Mouse (Mus musculus): ENCODE data around the gene Arid3c.
"Not testable (repeated sequence)": the region's sequence is repeated elsewhere in the genome, so short reads cannot be mapped to it uniquely, and the experiment has no call there.

Gene Arid3c

DNA sequence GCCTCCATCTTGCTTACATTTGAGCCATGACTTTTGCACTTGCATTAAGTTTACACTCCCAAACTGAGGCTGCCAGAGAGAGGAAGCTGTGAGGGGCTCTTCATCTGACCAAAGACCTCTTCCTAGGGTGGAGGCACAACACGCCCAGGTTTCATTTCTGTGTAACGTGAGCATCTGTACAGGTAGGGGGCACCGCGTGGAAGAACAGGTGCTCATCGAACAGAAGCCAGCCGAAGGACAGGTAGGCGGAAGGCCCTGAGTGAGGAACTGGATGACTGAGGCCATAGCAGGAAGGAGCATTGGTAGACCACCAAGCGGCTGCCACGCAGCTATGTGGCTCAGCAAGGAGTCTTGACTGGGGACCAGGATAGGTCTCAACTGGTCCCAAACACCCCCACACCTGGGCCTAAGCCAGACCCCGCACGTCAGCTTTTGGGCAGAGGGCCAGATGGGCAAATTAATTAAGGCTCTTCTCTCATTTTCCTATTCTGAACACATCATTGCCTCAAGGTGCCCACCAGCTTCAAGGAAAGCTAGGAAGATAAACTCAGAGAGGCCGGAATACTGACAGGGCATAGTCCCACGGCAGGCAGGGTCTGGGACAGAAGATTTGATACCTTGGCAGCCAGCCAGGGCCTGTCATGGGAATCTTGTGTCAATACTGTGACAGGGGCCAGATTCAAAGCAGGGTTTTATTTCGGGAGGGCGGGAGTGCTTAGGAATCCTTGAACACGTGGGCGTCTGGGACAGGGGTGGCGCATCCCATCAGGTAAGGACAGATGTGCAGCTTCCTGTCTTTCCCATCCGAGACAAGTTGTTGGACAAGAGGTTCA is 24.8 kb downstream of the Arid3c start:
- peak in 1 of 2 experiments; percentile 34 for DNase-seq (ENCODE audit: inconsistent age in 2 of 2, low spot score in 1 of 2)

DNA sequence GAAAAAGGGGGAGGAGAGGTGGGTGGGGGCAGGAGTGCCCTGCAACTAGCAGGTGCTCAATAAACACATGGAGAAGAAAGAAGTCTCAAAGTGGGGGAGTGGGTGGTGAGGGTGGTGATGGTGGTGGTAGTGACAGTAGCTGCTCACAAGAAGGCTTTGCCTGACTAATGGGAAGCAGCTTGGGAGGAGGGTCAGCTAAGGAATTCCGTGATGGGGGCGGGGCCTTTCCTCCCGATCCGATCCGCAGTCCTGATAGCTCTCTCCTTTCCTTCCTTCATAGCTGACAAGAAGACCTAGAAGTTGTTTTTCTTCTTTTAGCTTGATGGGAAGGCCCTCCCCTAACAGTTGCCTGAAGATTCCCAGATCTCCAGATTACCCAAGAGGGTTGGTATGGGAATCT is 26.3 kb downstream of the Arid3c start:
- DNase-seq (ENCODE audit: inconsistent age in 2 of 2, low spot score in 1 of 2), result no peak

DNA sequence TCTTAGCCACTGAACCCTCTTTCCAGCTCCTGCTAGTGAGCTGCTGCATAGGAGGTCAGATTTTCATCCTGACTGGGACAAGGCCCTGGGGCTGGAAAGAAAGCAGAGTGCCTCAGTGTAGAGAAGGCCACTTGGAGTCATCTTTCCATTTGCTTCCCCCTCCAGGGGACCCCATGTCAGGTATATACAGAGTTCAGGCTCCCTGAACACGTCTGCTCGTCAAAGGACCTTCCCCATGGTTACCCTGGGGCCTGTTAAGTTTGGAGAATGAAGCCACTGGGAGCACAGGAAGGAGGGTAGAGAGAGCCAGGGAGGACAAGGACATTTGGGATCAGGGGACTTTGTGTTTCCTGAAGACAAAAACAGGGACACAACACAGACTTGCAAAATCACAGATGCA is 28.7 kb downstream of the Arid3c start:
- not testable (repeated sequence) for DNase-seq (ENCODE audit: inconsistent age in 2 of 2, low spot score in 1 of 2)

DNA sequence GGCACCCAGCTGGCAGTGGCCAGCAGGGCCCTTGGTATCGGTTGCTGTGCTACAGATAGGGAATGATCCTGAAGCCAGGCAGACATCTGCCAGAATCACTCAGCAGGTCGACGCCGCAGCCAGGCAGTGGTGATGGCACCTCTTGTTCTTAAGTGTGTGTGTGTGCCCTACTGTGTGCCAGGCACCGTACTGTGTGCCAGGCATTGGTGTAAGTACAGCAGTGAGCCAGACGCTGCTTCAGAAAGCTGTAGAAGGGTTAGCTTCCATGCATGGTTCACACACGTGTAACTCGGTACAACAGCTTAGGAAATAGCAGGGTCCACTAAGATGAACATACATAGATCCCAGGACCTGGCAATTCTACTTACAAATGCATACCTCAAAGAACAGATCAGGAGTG is 30.7 kb downstream of the Arid3c start:
- DNase-seq (ENCODE audit: inconsistent age in 2 of 2, low spot score in 1 of 2), result not testable (repeated sequence)

DNA sequence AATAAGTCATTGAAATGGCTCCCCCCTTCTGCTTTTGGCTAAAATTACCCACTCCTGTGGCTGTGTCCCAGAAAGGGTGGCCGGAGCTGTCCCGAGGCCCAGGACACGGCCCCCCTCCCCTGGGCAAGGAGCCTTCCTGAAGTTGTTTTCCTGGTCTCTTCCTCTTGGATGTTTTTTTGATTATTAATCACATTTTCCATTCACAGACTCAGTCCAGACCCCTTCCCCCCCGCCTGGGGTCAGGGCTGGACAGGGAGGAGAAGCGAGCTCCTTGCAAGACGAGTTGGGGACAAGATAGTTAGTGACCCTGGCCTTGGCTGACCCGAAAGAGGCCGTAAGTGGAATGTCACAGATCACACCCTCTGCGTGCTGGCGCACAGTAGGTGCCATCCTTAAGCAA is 31.2 kb downstream of the Arid3c start, which contains the start of gene Il11ra1:
TSS of gene Il11ra1 (plus strand) at position 207 of the 400 bp plus-strand sequence.
- peak in 1 of 2 experiments; percentile 44 for DNase-seq (ENCODE audit: inconsistent age in 2 of 2, low spot score in 1 of 2)

DNA sequence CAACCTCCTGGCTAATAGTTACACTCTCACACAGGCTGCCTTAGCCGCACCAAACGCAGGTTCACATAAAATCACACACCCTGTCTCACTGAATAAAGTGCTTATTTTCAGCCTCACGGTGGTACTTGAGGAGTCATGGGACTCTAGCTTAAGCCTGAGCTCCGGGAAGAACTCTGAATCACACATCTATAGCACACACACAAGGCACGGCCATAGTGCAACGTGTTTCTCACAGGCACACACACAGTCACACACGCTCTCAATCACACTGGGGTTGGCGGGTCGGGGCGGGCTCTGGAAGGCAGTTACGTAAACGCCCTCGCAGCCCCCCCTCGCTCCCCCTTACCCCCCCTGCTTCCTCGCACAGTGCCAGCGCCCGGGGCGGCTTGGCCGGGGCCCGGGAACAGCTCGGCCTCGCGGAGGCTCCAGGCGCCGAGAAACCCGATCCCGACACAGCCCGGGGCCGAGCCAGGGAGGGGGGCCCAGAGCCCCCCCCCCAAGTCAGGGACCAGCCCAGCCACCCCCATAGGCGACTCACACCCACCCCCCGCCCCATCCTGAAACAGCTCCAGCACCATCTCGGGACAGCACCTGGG is 32.4 kb downstream of the Arid3c start:
- peak; percentile 68 to 78 for DNase-seq (ENCODE audit: inconsistent age in 2 of 2, low spot score in 1 of 2)

DNA sequence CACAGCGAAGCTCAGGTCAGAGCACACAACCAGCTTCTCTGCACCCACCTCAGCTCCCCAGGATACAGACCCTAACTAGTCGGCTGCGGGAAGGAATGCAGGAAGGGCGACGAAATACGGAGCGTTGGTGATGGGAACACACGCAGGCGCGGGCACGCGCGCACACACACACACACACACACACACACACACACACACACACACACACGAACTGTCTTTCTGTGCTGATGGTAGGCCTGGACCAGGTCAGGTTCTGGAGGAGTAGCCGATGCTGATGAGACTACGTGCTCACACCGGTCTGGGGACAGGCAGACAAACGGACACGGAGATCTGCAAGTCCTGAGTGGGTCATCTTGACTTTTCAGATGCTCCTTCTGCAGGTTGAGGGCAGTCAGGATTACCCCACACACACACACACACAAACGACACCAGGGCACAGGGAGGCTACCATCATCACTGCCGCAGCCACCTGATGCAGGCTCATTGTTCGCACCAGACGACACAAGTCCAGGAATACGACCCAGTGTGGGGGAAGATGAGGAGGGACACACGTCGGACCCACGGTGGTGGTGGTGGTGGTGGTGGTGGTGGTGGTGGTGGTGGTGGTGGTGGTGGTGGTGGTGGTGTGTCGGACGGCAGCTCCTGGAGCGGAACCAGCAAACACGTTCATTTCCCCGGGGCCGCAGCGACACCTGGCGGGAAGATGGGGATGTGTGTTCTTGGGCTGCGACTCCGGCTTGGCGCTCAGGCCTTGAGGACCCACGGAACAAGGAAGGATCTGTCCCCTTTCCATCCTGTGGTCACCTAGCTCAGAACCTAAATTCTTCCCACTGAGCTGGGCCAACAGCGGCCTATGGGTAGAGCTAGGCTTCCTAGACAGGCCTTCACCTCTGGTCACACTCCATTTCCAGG is 33.8 kb downstream of the Arid3c start, which contains the start of gene Cntfr:
TSS of gene Cntfr (minus strand) at position 160 of the 912 bp plus-strand sequence.
- peak; percentile 87 to 95 for DNase-seq (ENCODE audit: inconsistent age in 2 of 2, low spot score in 1 of 2)

DNA sequence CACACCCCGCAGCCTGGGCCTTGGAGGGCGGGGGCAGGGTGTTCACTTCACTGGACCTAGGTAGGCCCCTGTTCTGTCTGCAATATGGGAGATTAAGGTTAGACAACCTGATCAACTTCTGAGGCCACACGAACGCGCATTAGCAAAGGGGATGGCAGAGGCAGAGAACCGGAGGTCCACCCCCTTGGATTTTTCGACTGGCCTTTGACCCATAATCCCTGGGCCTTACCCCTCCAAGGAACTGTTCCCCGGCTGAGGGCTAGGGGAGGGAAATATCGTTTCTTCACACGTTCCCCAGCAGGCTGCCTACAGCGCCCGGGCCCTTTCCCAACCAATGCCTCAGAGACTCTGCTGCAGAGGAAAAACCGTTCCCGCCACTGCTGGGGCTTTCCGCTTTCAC is 34.5 kb downstream of the Arid3c start:
- DNase-seq (ENCODE audit: inconsistent age in 2 of 2, low spot score in 1 of 2), result peak in 1 of 2 experiments; percentile 60

DNA sequence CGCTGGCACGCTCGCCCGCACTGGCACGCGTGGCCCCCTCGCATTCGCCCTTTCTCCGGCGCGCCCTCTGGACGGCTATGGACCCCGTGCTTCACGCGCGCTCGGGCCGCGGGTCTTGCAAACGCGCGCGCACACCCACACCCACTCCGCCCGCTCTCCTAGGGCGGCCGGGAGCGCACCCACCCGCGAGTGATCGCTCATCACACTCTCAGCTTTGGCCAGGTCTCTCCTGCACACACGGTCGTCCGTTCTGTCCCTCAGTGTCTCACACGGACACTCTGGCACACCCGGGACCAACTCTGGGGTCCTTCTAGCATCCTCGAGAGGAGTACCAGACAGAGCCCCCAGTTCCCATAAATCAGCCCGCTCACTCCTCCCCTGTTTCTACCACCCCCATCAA is 35.1 kb downstream of the Arid3c start:
- DNase-seq (ENCODE audit: inconsistent age in 2 of 2, low spot score in 1 of 2), result peak in 1 of 2 experiments; percentile 49

DNA sequence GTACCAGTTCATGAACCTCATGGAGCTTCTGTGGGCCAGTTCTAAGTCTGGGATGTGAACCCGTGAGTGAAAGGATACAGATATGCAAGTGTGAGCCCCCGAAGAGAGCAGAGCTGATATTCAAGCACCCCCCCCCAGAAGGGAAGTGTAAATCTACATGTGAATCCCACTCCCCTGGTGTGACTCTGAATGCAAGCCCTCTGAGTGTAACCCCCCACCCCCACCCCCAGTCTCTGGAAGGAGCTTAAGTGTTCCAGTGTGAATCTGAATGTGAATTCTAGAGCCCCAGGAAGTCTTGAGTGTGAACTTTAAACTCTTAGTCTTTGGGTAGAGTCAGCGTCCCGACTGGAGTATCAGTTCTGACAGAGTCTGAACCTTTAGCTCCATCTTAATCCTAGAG is 37.4 kb downstream of the Arid3c start:
- DNase-seq (ENCODE audit: inconsistent age in 2 of 2, low spot score in 1 of 2), result not testable (repeated sequence)

DNA sequence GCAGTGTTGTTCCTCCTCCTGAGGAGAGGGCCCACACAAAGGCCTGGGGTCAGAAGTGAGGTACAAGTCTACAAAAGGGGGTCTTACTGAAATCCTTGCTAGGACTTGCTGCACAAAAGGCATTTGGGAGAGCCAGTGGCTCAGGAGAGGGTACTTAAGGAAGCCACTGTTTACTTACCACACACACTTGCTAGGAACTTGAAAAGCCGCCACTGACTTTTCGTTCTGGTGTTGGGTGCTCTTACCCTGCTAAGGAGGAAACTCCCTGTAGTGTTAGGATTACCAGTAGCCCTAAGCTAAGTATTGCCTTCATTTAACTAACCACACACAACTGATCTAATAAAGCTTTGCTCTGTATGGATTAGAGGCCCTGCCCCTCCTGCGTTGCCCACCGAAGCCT is 40.9 kb downstream of the Arid3c start:
- not testable (repeated sequence) for DNase-seq (ENCODE audit: inconsistent age in 2 of 2, low spot score in 1 of 2)

DNA sequence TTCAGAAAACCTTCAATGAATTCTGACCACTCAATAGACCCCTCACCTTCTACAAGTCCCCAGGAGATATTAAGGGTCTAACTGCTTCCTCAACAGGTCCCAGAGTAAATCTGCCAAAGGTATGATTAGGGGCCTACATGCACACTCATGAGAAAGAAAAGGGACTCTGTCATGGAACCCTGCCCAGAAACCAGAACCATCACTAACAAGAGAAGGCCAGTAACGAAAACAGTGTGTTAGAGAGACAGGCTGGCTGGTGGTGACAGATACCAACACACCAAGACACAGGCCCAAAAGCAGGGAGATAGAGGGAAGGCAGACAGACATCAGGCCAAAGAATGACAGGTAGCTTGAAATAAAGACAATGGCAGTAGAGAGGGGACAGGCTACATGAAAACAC is 42.4 kb downstream of the Arid3c start:
- DNase-seq (ENCODE audit: inconsistent age in 2 of 2, low spot score in 1 of 2), result not testable (repeated sequence)

DNA sequence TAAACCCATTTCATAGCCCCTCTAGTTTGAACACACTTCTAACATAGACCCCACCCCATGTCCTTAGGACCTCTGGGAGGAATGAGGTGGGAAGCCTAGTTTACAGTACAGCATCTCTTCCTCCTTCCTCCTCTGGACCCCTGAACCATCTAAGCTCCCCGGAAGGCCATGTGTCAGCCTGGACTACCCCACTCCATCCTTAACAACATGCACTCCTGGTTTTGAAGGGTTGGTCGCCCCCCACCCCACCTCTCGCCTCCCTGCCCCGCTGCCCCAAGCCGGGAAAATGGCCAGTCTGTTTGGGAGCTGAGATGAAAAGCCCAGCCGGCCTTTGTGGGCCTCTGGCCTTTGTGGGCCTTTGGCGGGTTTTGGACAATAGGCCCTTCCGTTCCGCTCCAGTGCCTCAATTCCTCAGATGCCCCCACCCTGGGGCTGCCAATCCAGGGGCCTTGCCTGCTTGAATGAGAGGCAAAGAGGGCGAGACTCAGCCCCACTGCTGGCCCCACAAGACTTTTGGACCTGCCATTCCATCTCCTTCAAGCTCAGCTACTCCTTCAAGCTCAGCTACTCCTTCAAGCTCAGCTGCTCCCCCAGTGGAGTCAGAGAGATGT is 45.0 kb downstream of the Arid3c start:
- DNase-seq (ENCODE audit: inconsistent age in 2 of 2, low spot score in 1 of 2), result not testable (repeated sequence)

DNA sequence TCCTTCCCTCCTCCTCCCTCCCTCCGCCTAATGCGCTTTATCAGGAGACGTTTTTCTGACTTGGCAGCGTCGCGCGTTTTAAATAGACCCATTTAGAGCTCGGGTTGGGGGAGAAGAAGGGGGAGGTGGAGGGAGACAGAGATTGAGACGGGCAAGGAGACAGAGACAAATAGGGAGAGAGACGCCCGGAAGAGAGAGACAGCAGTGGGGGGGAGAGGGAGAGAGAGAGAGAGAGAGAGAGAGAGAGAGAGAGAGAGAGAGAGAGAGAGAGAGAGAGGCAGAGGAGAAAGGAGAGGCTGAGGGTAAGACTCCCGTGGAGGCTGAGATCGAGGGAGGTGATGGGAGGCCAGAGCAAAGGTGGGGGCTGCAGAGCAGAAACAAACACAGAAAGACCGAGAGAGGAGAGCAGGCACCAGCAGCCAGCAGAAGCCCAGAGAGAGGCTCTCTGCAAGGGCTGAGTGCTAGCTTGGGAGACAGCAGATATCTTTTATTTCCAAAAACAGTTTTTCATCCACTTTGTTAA is 46.0 kb downstream of the Arid3c start:
- not testable (repeated sequence) for DNase-seq (ENCODE audit: inconsistent age in 2 of 2, low spot score in 1 of 2)

DNA sequence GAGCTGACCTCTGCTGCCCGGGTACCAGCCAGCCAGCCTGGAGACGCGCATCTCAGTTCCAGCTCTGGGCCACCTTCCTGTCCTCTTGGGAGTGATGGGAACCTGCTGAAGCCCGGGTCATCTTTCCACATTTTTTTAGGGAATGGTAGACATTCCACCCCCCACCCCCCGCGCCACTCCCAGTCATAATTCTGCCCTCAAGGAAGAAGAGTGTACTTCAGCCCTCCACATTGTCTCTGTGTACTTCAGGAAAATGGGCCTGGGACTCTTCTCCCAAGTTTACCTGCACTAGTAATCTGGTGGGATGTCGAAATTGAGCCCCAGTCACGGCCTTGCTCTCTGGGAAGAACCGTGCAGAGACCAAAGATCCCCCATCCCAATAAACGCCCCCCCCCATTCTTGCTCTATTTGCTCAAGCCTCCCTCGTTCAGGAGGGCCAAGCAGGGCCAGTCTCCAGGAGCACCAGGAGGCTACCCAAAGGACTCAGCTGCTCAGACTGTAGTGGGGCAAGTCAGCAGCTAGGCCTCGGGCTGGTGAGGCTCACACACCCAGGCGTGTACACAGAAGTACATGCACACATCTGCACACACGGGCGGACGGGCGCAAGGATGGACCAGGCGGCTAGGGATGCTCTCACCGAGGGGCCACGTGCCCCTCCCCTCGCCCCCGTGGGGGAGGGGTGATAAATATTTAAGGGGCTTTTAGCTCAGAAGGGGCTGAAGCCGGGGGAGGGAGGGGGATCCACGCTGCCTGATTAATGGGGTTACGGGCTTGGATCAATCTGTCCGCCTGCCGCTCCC is 46.6 kb downstream of the Arid3c start:
- not testable (repeated sequence) for DNase-seq (ENCODE audit: inconsistent age in 2 of 2, low spot score in 1 of 2)

DNA sequence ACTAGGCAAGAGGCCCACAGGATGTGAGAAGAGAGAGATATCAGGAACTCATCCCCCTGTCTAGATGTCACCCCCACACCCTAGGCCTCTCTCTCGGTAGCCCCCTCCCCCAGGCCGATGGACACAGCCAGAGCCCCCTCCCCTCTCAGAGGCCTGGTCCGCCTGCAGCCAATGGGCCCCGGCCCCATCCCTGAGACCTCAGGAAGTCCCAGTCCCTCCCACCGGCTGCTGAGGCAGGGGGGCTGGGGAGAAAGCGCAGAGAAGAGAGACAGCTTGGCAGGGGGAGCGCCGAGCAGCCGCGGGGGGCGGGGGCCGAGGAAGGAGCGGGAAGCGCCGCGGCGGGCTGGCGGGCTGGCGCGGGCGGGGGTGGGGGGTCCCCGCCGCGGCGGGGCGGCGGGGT is 47.6 kb downstream of the Arid3c start:
- not testable (repeated sequence) for DNase-seq (ENCODE audit: inconsistent age in 2 of 2, low spot score in 1 of 2)

DNA sequence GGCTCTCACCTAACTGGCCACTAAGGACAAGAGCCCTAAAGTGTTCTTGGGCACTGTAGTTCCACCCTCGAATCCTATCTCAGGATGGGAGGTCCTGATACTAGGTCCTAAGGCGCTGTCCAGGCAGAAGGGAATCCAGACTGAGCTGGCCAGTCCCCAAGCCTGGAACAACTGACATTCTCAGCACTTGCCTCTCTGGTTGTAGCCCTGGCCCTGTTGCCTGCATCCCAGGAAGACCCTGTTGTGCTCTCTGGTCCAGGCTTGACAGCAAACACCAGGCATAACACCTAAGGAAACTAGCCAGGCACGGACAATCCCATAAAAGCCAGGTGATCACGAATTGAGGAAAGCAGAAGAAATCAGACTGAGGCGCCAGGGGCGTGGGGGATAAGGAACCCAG is 48.2 kb downstream of the Arid3c start:
- DNase-seq (ENCODE audit: inconsistent age in 2 of 2, low spot score in 1 of 2), result no peak

DNA sequence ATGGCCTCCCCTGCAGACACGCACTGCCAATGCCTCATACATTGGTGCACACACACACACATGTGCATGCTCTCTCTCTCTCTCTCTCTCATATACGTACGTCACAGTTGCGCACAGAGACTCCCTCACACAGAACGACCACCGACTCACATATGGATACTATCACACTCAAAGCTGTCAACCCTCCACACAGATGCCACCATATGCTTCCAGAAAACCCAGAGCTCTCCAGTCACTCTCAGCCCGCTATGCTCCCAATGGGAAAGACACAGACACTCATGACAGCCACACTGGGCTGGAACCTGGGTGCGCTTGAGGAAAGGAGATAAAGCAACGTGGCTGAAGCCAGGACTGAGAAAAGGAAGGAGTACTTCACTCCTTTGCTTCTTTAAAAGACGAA is 49.0 kb downstream of the Arid3c start:
- DNase-seq (ENCODE audit: inconsistent age in 2 of 2, low spot score in 1 of 2), result no peak

DNA sequence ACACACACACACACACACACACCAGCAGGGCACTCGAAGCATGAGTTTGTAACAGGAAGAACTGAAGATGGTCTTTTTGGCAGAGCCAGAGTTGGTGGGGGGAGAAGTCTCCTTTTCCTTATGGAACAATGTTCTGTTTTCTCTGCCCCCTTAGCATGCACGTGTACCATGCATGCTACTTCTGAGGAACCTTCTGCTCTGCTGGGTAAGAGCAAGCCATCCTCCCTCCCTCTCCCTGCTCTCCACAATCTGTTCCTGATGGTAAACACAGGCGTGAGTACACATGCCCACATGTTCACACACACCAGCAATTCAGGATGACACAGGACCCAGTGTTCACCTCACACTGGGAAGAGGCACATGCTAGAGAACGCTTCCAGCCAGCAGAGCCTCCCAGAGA is 49.8 kb downstream of the Arid3c start:
- DNase-seq (ENCODE audit: inconsistent age in 2 of 2, low spot score in 1 of 2), result no peak

DNA sequence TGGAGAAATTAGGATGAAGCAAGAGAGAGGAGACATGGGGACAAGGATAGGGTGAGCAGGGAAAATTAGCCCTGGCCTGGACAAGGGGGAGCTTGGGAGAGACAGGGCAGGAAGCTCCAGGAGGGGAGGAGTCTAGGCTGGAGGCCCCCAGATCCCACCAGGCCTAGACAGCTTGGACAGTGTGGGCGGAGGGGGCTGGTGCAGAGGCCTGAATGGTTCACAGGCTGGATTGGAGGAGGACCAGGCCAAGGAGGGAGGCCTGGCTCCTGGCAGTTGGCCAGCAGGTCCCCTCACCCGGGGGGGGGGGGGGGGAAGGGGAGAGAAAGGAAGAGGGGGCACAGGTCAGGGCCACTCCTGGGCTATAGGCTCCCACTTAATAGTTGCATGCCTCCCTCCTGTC is 51.7 kb downstream of the Arid3c start:
- DNase-seq (ENCODE audit: inconsistent age in 2 of 2, low spot score in 1 of 2), result no peak

Measured in adrenal gland, adult (tissue).